Mouse (Mus musculus): ENCODE measurements around the gene Tnfrsf12a. TPM values are rescaled to one million over a fixed set of nuclear protein-coding genes. Genes with fewer than 3 reads are reported as not detected.

Gene Tnfrsf12a
- polyA plus RNA-seq, 1 experiment from 2014 or later = 7.0 TPM

GRCm38 (mm10) chr17:23683856-23684672, 6.8 kb upstream of the Tnfrsf12a start, which contains the start of gene Cldn9:
Cldn9 (minus strand) TSS chr17:23684026.
- no peak within 1 kb of the TSS for H3K4me2 ChIP-seq (ENCODE audit: low read depth, low read length)
- no peak for ATAC-seq (ENCODE audit: low read depth)
- WGBS (ENCODE audit: insufficient replicate concordance) = 22% methylated on average over 15 of the region's 15 CpGs

GRCm38 (mm10) chr17:23683226-23683625, 6.0 kb upstream of the Tnfrsf12a start:
- no peak overlapping the region for H3K4me2 ChIP-seq (ENCODE audit: low read depth, low read length)
- 26% methylated on average over 15 of the region's 15 CpGs for WGBS (ENCODE audit: insufficient replicate concordance)
- peaks cover 4% of the 10 kb centered on the region; the same call in 1 of the 2 replicates for H3K4me1 ChIP-seq (ENCODE audit: control insufficient read depth, low read depth, low read length)
- H3K9ac ChIP-seq (ENCODE audit: low read depth, low read length) = no peak overlapping the region
- peaks cover 66% of the 10 kb centered on the region for H3K27me3 ChIP-seq (ENCODE audit: control insufficient read depth, insufficient read depth, low read depth, low read length)
- H3K36me3 ChIP-seq (ENCODE audit: control insufficient read depth, insufficient read depth) = no peaks in the 10 kb centered on the region
- H3K9me3 ChIP-seq (replicated peaks; ENCODE audit: control insufficient read depth, low read length) = no peaks in the 10 kb centered on the region
- ATAC-seq (ENCODE audit: low read depth) = no peak
- no peak overlapping the region for H3K4me3 ChIP-seq (ENCODE audit: low read depth, low read length)
- H3K27ac ChIP-seq (ENCODE audit: low read length) = no peak overlapping the region

More at GRCm38 (mm10) chr17:23683856-23684672, 6.8 kb upstream of the Tnfrsf12a start, which contains the start of gene Cldn9:
- no peak within 1 kb of the TSS for H3K4me3 ChIP-seq (ENCODE audit: low read depth, low read length)
- no peak within 1 kb of the TSS for H3K27ac ChIP-seq (ENCODE audit: low read length)
- peaks cover 4% of the 10 kb centered on the region; the same call in 1 of the 2 replicates for H3K4me1 ChIP-seq (ENCODE audit: control insufficient read depth, low read depth, low read length)
- H3K9ac ChIP-seq (ENCODE audit: low read depth, low read length) = no peak within 1 kb of the TSS
- H3K27me3 ChIP-seq (ENCODE audit: control insufficient read depth, insufficient read depth, low read depth, low read length) = peaks cover 58% of the 10 kb centered on the region
- H3K9me3 ChIP-seq (replicated peaks; ENCODE audit: control insufficient read depth, low read length) = no peaks in the 10 kb centered on the region
- no peaks in the 10 kb centered on the region for H3K36me3 ChIP-seq (ENCODE audit: control insufficient read depth, insufficient read depth)

GRCm38 (mm10) chr17:23682530-23682929, 5.3 kb upstream of the Tnfrsf12a start:
- no peak overlapping the region for H3K9ac ChIP-seq (ENCODE audit: low read depth, low read length)
- H3K27ac ChIP-seq (ENCODE audit: low read length) = no peak overlapping the region
- H3K4me3 ChIP-seq (ENCODE audit: low read depth, low read length) = no peak overlapping the region
- WGBS (ENCODE audit: insufficient replicate concordance) = 50% methylated on average over 3 of the region's 3 CpGs
- peaks cover 4% of the 10 kb centered on the region for H3K4me1 ChIP-seq (ENCODE audit: control insufficient read depth, low read depth, low read length)
- peaks cover 73% of the 10 kb centered on the region for H3K27me3 ChIP-seq (ENCODE audit: control insufficient read depth, insufficient read depth, low read depth, low read length)
- ATAC-seq (ENCODE audit: low read depth) = no peak
- H3K4me2 ChIP-seq (ENCODE audit: low read depth, low read length) = no peak overlapping the region
- no peaks in the 10 kb centered on the region for H3K9me3 ChIP-seq (replicated peaks; ENCODE audit: control insufficient read depth, low read length)
- no peaks in the 10 kb centered on the region for H3K36me3 ChIP-seq (ENCODE audit: control insufficient read depth, insufficient read depth)

- no peaks in the 10 kb centered on the region for H3K9me3 ChIP-seq (replicated peaks; ENCODE audit: control insufficient read depth, low read length)
- no peaks in the 10 kb centered on the region for H3K36me3 ChIP-seq (ENCODE audit: control insufficient read depth, insufficient read depth)
- 36% methylated on average over 4 of the region's 4 CpGs for WGBS (ENCODE audit: insufficient replicate concordance)
- no peak overlapping the region for H3K27ac ChIP-seq (ENCODE audit: low read length)
- H3K4me1 ChIP-seq (ENCODE audit: control insufficient read depth, low read depth, low read length) = peaks cover 4% of the 10 kb centered on the region
- H3K27me3 ChIP-seq (ENCODE audit: control insufficient read depth, insufficient read depth, low read depth, low read length) = peaks cover 78% of the 10 kb centered on the region
- H3K4me3 ChIP-seq (ENCODE audit: low read depth, low read length) = no peak overlapping the region
- H3K9ac ChIP-seq (ENCODE audit: low read depth, low read length) = no peak overlapping the region
- no peak overlapping the region for H3K4me2 ChIP-seq (ENCODE audit: low read depth, low read length)
- ATAC-seq (ENCODE audit: low read depth) = no peak
These were observed 4.8 kb upstream of the Tnfrsf12a start for GRCm38 (mm10) chr17:23682092-23682491.

GRCm38 (mm10) chr17:23681086-23681485, 3.8 kb upstream of the Tnfrsf12a start:
- Histone ChIP-seq H3K9me3 (replicated peaks; ENCODE audit: control insufficient read depth, low read length) (no peaks in the 10 kb centered on the region), H3K4me2 (ENCODE audit: low read depth, low read length) (no peak overlapping the region), H3K9ac (ENCODE audit: low read depth, low read length) (no peak overlapping the region), H3K4me3 (ENCODE audit: low read depth, low read length) (no peak overlapping the region), H3K27me3 (ENCODE audit: control insufficient read depth, insufficient read depth, low read depth, low read length) (peaks cover 88% of the 10 kb centered on the region), H3K36me3 (ENCODE audit: control insufficient read depth, insufficient read depth) (no peaks in the 10 kb centered on the region), H3K4me1 (ENCODE audit: control insufficient read depth, low read depth, low read length) (peaks cover 13% of the 10 kb centered on the region), H3K27ac (ENCODE audit: low read length) (no peak overlapping the region)
- 49% methylated on average over 10 of the region's 10 CpGs for WGBS (ENCODE audit: insufficient replicate concordance)
- ATAC-seq (ENCODE audit: low read depth) = no peak

GRCm38 (mm10) chr17:23680336-23680735, 3.1 kb upstream of the Tnfrsf12a start:
- ATAC-seq (ENCODE audit: low read depth) = no peak
- Histone ChIP-seq H3K4me3 (ENCODE audit: low read depth, low read length) (no peak overlapping the region), H3K9me3 (replicated peaks; ENCODE audit: control insufficient read depth, low read length) (no peaks in the 10 kb centered on the region), H3K9ac (ENCODE audit: low read depth, low read length) (no peak overlapping the region), H3K27ac (ENCODE audit: low read length) (no peak overlapping the region), H3K36me3 (ENCODE audit: control insufficient read depth, insufficient read depth) (no peaks in the 10 kb centered on the region), H3K27me3 (ENCODE audit: control insufficient read depth, insufficient read depth, low read depth, low read length) (peaks cover 95% of the 10 kb centered on the region), H3K4me2 (ENCODE audit: low read depth, low read length) (no peak overlapping the region), H3K4me1 (ENCODE audit: control insufficient read depth, low read depth, low read length) (peaks cover 19% of the 10 kb centered on the region)
- 43% methylated on average over 9 of the region's 9 CpGs for WGBS (ENCODE audit: insufficient replicate concordance)

GRCm38 (mm10) chr17:23679127-23679835, 2.0 kb upstream of the Tnfrsf12a start, which contains the start of gene Cldn6:
Cldn6 (plus strand) TSS chr17:23679249.
- peaks cover 89% of the 10 kb centered on the region for H3K27me3 ChIP-seq (ENCODE audit: control insufficient read depth, insufficient read depth, low read depth, low read length)
- H3K4me3 ChIP-seq (ENCODE audit: low read depth, low read length) = peak within 1 kb of the TSS; percentile 17
- no peak for ATAC-seq (ENCODE audit: low read depth)
- H3K27ac ChIP-seq (ENCODE audit: low read length) = no peak within 1 kb of the TSS
- H3K9ac ChIP-seq (ENCODE audit: low read depth, low read length) = no peak within 1 kb of the TSS
- peaks cover 19% of the 10 kb centered on the region for H3K4me1 ChIP-seq (ENCODE audit: control insufficient read depth, low read depth, low read length)
- peak within 1 kb of the TSS; percentile 30; the same call in 1 of the 2 replicates for H3K4me2 ChIP-seq (ENCODE audit: low read depth, low read length)
- WGBS (ENCODE audit: insufficient replicate concordance) = 6% methylated on average over 32 of the region's 38 CpGs
- H3K36me3 ChIP-seq (ENCODE audit: control insufficient read depth, insufficient read depth) = no peaks in the 10 kb centered on the region
- no peaks in the 10 kb centered on the region for H3K9me3 ChIP-seq (replicated peaks; ENCODE audit: control insufficient read depth, low read length)

GRCm38 (mm10) chr17:23676473-23677031, 716 bp downstream of the Tnfrsf12a start:
- Histone ChIP-seq H3K27me3 (ENCODE audit: control insufficient read depth, insufficient read depth, low read depth, low read length) (peaks cover 62% of the 10 kb centered on the region), H3K4me1 (ENCODE audit: control insufficient read depth, low read depth, low read length) (peaks cover 25% of the 10 kb centered on the region), H3K9ac (ENCODE audit: low read depth, low read length) (peak overlapping the region; percentile 24; the same call in 1 of the 2 replicates), H3K36me3 (ENCODE audit: control insufficient read depth, insufficient read depth) (no peaks in the 10 kb centered on the region), H3K4me3 (ENCODE audit: low read depth, low read length) (peak overlapping the region; percentile 61), H3K27ac (ENCODE audit: low read length) (no peak overlapping the region), H3K9me3 (replicated peaks; ENCODE audit: control insufficient read depth, low read length) (no peaks in the 10 kb centered on the region), H3K4me2 (ENCODE audit: low read depth, low read length) (peak overlapping the region; percentile 88)
- 1% methylated on average over 37 of the region's 37 CpGs for WGBS (ENCODE audit: insufficient replicate concordance)
- ATAC-seq (ENCODE audit: low read depth) = no peak

Data from liver, embryonic 16.5 days (tissue).